Mouse (Mus musculus) lung, adult 2 months (tissue): Measurements from ENCODE around the gene Rhox2b.
"Not testable (repeated sequence)": the region's sequence is repeated elsewhere in the genome, so short reads cannot be mapped to it uniquely, and the experiment has no call there.

Experiments
- CTCF ChIP-seq: fragments of 200-500 bp; IDR thresholded peaks from 2 replicates; pipeline ENCODE4 v1.5.1; 2011; ENCODE audit warnings: mild to moderate bottlenecking, low read length, control low read depth; ENCODE audit not compliant: insufficient read depth
- POLR2A ChIP-seq: fragments of 200-500 bp; IDR thresholded peaks from 2 replicates; pipeline ENCODE4 v1.6.1; 2011; ENCODE audit warnings: low read depth, mild to moderate bottlenecking, control low read depth, low read length, borderline replicate concordance; ENCODE audit errors: extremely low read depth

GRCm38 (mm10) chrX:37432194-37432593, 20.3 kb downstream of the Rhox2b start, which contains the start of gene Rhox4b:
- TF ChIP-seq POLR2A, CTCF: not testable (repeated sequence)
